Mouse (Mus musculus) neural tube, embryonic 11.5 days (tissue): ENCODE results near the gene Suox. TPM values are rescaled to one million over a fixed set of nuclear protein-coding genes. Genes with fewer than 3 reads are reported as not detected.
A peak's percentile ranks its signal among the peaks of the same experiment; 100 is the strongest.
"Not testable (repeated sequence)": the region's sequence is repeated elsewhere in the genome, so short reads cannot be mapped to it uniquely, and the experiment has no call there.

Source experiments
- ATAC-seq: fragments of 200-750 bp; cut with Nextera tagmentation; 2 replicates; pipeline ENCODE4 v1.8.0; 2017; ENCODE audit warnings: moderate number of reproducible peaks, mild to moderate bottlenecking, moderate TSS enrichment, moderate library complexity; ENCODE audit not compliant: insufficient read depth, low FRiP score, low TSS enrichment
- DNase-seq: peaks from one replicate; pipeline ENCODE4 v3.0.0-alpha.2; 2015; ENCODE audit warnings: low spot score
- H3K27ac ChIP-seq: fragments of 300-500 bp; sonication (generic); 2 replicates; pipeline ENCODE4 v1.5.1; 2014; ENCODE audit warnings: low read depth, mild to moderate bottlenecking, low read length
- H3K27me3 ChIP-seq: fragments of 300-500 bp; sonication (generic); 2 replicates; pipeline ENCODE4 v1.6.1; 2014; ENCODE audit warnings: mild to moderate bottlenecking, low read length, mixed read lengths; ENCODE audit not compliant: control insufficient read depth, insufficient read depth
- H3K36me3 ChIP-seq: fragments of 300-500 bp; sonication (generic); 2 replicates; pipeline ENCODE4 v1.6.1; 2014; ENCODE audit warnings: mild to moderate bottlenecking, low read length, moderate library complexity, mixed read lengths; ENCODE audit not compliant: control insufficient read depth, insufficient read depth
- H3K4me1 ChIP-seq: fragments of 300-500 bp; sonication (generic); 2 replicates; pipeline ENCODE4 v1.6.1; 2014; ENCODE audit warnings: low read length, mixed read lengths; ENCODE audit not compliant: control insufficient read depth, insufficient read depth
- H3K4me2 ChIP-seq: fragments of 300-500 bp; sonication (generic); 2 replicates; pipeline ENCODE4 v1.6.1; 2014; ENCODE audit warnings: low read depth, mild to moderate bottlenecking, moderate library complexity
- H3K4me3 ChIP-seq: fragments of 300-500 bp; sonication (generic); 2 replicates; pipeline ENCODE4 v1.5.1; 2014; ENCODE audit warnings: low read depth, low read length
- H3K9ac ChIP-seq: fragments of 300-500 bp; sonication (generic); 2 replicates; pipeline ENCODE4 v1.6.1; 2014; ENCODE audit warnings: mild to moderate bottlenecking, low read length
- H3K9me3 ChIP-seq: fragments of 300-500 bp; sonication (generic); 2 replicates; pipeline ENCODE4 v1.6.1; 2016; ENCODE audit warnings: low read length; ENCODE audit not compliant: control insufficient read depth
- WGBS: fragments of 180-500 bp; shearing (Covaris S2); extraction: QIAGEN DNeasy Blood & Tissue Kit; methylation state at CpG from one replicate; pipeline ENCODE4 v1.1.7; 2014; 5-methylcytosine and 5-hydroxymethylcytosine counted together
- polyA plus RNA-seq: library from polyadenylated mRNA; unstranded; fragments of >200 nt; fragmentation: Nextera tagmentation; extraction: Ambion mirVana; gene quantifications from 2 replicates; pipeline ENCODE4 v1.2.1, GENCODE M21; 2014

Gene Suox
- polyA plus RNA-seq, 1 experiment from 2014 or later, result 17.2 TPM

DNA sequence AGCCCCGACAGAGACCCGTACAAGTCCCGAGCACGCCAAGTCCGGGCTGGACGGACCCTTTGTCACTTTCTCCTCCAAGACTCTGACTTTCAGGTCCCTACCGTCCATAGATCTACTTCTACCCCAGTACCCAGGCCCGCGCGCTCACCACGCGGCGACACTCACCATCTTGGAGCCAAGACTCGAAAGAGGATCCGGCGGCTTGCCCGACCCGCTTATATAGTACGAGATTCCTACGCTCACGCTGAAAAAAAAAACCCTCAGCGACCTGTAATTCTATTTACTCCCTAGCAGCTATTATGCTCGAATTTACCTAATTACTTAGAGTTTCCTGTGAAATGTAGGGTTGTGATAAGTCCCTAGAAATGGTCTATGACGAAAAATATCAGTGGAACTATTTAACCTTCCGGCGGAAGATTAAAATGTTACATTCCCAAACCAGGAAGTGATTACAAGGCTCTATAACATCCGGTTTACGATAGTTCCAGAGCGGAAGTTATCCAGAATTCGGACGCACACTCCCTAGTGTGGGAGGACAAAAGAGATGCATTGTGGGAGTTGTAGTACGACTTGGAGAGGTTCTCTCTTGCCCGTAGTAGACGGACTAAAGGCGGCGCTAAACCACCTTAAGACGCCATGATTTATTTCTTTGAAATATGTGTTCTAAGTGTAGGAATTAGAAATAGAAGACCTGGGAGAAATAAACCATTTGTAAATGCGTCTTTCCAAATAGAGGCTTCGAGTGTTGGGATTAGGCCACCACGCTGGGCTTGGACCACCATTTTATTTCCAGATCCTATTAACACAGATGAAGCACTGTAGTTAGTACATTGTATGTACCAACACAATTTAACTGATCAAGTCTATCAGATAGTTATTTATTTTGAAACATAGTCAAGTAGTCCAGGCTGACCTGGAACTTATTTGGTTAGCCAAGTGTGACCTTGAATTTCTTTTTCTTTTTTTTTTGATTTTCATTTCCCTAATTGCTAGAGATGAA lies 47.3 kb downstream of the Suox start, which contains the start of gene Rps26:
Gene Rps26 (minus strand): TSS at position 437 of the 1,000 bp plus-strand sequence.
- DNase-seq, result peak; percentile 89
- H3K9me3 ChIP-seq, result no peaks in the 10 kb centered on the region
- H3K27ac ChIP-seq, result 0 out of 2 replicates have a peak within 1 kb of the TSS, but pooled peaks have one; percentile 58
- peak within 1 kb of the TSS; percentile 96 for H3K4me2 ChIP-seq
- H3K27me3 ChIP-seq, result no peaks in the 10 kb centered on the region
- under 1% methylated on average over 40 of the region's 40 CpGs for WGBS
- H3K36me3 ChIP-seq, result peaks cover 12% of the 10 kb centered on the region
- H3K4me1 ChIP-seq, result peaks cover 6% of the 10 kb centered on the region; the same call in 1 of the 2 replicates
- peak within 1 kb of the TSS; percentile 90 for H3K9ac ChIP-seq
- ATAC-seq, result peak; percentile 95
- H3K4me3 ChIP-seq, result peak within 1 kb of the TSS; percentile 84

DNA sequence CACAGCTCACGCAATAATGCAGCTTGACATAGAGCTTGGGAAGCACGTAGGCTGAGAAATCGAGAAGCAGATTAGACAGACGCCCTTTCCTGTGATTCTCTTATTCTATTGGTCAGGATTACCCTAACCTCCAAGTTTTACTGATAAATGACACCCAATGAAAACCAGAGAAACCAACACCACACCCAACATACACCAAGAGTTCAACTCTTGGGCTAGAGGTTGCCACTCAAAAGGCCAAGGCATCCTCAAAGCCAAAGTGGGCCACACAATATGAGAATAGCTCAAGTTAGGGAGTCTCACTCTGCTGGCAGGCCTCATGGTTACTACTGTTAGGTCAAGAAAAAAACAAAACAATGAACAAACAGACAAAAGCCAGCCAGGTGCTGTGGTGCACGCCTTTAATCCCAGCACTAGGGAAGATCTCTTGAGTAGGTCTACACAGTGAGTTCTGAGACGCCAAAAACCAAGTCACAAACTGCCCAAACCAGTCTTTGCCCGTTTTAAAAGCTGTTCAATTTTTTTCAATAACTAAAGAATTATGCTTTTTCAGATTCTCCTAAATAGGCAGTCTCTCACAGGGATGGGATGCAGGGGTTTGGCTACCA lies 48.5 kb downstream of the Suox start:
- DNase-seq (no peak), ATAC-seq (no peak)
- no peak overlapping the region for H3K27ac ChIP-seq
- H3K9me3 ChIP-seq, result no peaks in the 10 kb centered on the region
- H3K4me2 ChIP-seq, result peak overlapping the region; percentile 96
- peaks cover 12% of the 10 kb centered on the region for H3K36me3 ChIP-seq
- 52% methylated on average over 7 of the region's 7 CpGs for WGBS
- H3K4me1 ChIP-seq, result peaks cover 6% of the 10 kb centered on the region; the same call in 1 of the 2 replicates
- peak overlapping the region; percentile 84 for H3K4me3 ChIP-seq
- H3K27me3 ChIP-seq, result no peaks in the 10 kb centered on the region
- peak overlapping the region; percentile 90 for H3K9ac ChIP-seq

DNA sequence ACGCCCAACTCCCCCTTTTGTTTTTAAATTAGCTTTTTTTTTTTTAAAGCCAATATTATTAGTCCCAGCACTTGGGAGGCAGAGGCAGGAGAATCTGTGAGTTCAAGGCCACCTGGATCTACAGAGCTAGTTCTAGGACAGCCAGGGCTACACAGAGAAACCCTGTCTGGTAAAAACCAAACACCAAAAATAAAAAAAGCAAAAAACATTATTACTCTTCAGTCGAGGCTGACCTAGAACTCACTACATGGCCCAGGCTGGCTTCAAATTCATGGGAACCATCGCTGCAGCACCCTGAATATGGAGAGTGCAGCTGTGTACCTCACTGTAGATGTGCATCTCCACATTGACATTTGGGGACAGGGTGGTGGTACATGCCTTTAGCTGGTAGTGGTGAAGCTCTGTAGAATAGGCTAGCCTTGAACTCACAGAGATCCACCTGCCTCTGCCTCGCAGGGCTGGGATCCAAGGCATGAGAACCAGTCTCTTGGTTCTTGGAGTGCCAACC lies 50.7 kb downstream of the Suox start:
- not testable (repeated sequence) for H3K27me3 ChIP-seq, H3K4me3 ChIP-seq, H3K9ac ChIP-seq, H3K27ac ChIP-seq, ATAC-seq, H3K4me2 ChIP-seq, DNase-seq, H3K9me3 ChIP-seq, H3K4me1 ChIP-seq
- 77% methylated on average over 4 of the region's 4 CpGs for WGBS
- peaks cover 12% of the 10 kb centered on the region for H3K36me3 ChIP-seq

DNA sequence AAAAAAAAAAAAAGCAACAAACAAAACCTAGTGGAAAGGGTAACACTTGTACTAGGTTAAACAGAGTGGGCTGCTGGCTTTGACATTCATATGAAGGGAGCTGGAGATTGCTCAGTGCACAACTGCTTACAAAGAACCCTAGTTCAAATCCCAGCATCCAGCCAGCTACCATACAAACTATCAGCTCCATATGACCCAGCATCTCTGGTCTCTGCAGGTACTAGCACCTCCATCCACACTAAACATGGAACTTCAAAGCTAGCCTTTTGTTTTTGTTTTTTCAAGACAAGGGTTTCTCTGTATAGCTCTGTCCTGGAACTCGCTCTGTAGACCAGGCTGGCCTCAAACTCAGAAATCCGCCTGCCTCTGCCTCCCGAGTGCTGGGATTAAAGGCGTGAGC lies 51.2 kb downstream of the Suox start:
- H3K27me3 ChIP-seq, result no peaks in the 10 kb centered on the region
- DNase-seq (no peak), ATAC-seq (no peak)
- peaks cover 6% of the 10 kb centered on the region; the same call in 1 of the 2 replicates for H3K4me1 ChIP-seq
- peaks cover 12% of the 10 kb centered on the region for H3K36me3 ChIP-seq
- WGBS, result 79% methylated on average over 4 of the region's 4 CpGs
- no peak overlapping the region for H3K4me2 ChIP-seq
- no peak overlapping the region for H3K9ac ChIP-seq
- no peak overlapping the region for H3K4me3 ChIP-seq
- H3K27ac ChIP-seq, result no peak overlapping the region
- no peaks in the 10 kb centered on the region for H3K9me3 ChIP-seq

DNA sequence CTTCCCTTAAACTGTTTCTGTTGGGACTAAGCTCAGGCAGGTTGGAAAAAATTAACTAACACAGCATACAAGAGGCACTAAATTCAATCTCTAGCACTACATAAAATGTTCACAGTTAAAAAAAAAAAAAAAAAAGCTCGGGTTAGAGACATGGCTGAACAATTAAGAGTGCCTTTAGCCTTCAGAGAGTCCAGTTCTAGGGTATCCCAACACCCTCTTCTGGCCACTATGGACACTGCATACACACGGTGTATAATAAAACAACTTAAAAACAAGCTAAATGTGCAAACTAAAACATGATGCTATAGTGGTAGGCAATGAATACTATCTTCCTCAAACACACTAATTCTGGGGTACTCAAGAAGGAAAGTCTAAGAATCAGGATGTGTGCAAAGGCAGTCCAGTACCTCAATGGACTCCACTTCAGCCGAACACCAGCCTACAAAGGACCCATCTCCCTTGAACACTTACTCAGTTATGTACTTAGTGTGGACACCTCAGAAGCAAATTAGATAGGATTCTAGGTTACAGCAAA lies 51.8 kb downstream of the Suox start:
- Histone ChIP-seq H3K36me3 (peaks cover 12% of the 10 kb centered on the region), H3K9ac (no peak overlapping the region), H3K4me2 (no peak overlapping the region), H3K4me3 (no peak overlapping the region), H3K27me3 (no peaks in the 10 kb centered on the region), H3K9me3 (no peaks in the 10 kb centered on the region), H3K27ac (no peak overlapping the region), H3K4me1 (peaks cover 6% of the 10 kb centered on the region; the same call in 1 of the 2 replicates)
- 77% methylated on average over 3 of the region's 3 CpGs for WGBS
- DNase-seq (no peak), ATAC-seq (no peak)

DNA sequence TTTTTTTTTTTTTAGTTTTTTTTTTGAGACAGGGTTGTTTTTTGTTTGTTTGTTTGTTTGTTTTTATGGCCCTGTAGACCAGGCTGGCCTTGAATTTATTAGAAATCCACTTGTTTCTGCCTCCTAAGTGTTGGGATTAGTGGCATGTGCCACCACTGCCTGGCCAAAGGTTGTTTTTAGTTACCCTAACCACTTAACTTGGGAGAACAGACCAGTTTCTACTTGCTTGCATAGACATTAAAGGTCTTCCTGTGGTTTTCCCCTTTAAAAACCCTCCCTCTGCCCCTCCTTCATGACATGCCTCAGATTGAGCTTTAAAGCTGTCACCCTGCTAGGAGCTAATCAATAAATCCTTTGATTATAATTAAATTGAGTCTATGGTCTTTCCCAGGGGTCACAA lies 53.6 kb downstream of the Suox start:
- no peak overlapping the region for H3K4me2 ChIP-seq
- no peak overlapping the region for H3K27ac ChIP-seq
- ATAC-seq (no peak), DNase-seq (no peak)
- no peak overlapping the region for H3K4me3 ChIP-seq
- H3K4me1 ChIP-seq, result peaks cover 3% of the 10 kb centered on the region; the same call in 1 of the 2 replicates
- peaks cover 12% of the 10 kb centered on the region for H3K36me3 ChIP-seq
- H3K27me3 ChIP-seq, result no peaks in the 10 kb centered on the region
- H3K9ac ChIP-seq, result no peak overlapping the region
- no peaks in the 10 kb centered on the region for H3K9me3 ChIP-seq

Other genes with a start within 250 kb of the Suox start
- gene Smarcc2, start 214.8 kb downstream of the Suox start, polyA plus RNA-seq, result 124 and 125 TPM in 2 replicates
- gene Myl6, start 179.9 kb downstream of the Suox start, polyA plus RNA-seq, result 776 and 804 TPM in 2 replicates
- 2.4 and 3.5 TPM in 2 replicates for gene Myl6b, start 175.4 kb downstream of the Suox start, polyA plus RNA-seq
- 27.3 and 34.1 TPM in 2 replicates for gene Esyt1, start 148.2 kb downstream of the Suox start, polyA plus RNA-seq
- 16.6 and 18.3 TPM in 2 replicates for gene Zc3h10, start 126.3 kb downstream of the Suox start, polyA plus RNA-seq
- 3,132 and 3,213 TPM in 2 replicates for gene Rpl41, start 124.8 kb downstream of the Suox start, polyA plus RNA-seq
- 245 and 251 TPM in 2 replicates for gene Pa2g4, start 108.1 kb downstream of the Suox start, polyA plus RNA-seq
- 14.4 and 17.3 TPM in 2 replicates for gene Erbb3, start 84.4 kb downstream of the Suox start, polyA plus RNA-seq
- gene Rps26, start 47.3 kb downstream of the Suox start, polyA plus RNA-seq, result 626 and 686 TPM in 2 replicates
- 4.2 and 5.1 TPM in 2 replicates for gene Ikzf4, start 28.1 kb downstream of the Suox start, polyA plus RNA-seq
- gene Rab5b, start 22.2 kb upstream of the Suox start, polyA plus RNA-seq, result 82.2 and 82.9 TPM in 2 replicates
- 4.0 and 4.6 TPM in 2 replicates for gene Pmel, start 30.1 kb upstream of the Suox start, polyA plus RNA-seq
- 93.9 and 99.5 TPM in 2 replicates for gene Cdk2, start 31.0 kb upstream of the Suox start, polyA plus RNA-seq
- 5.8 and 6.2 TPM in 2 replicates for gene Dgka, start 70.8 kb upstream of the Suox start, polyA plus RNA-seq
- 47.8 and 50.2 TPM in 2 replicates for gene Pym1, start 73.8 kb upstream of the Suox start, polyA plus RNA-seq
- 0.32 and 0.41 TPM in 2 replicates for gene Mmp19, start 116.8 kb upstream of the Suox start, polyA plus RNA-seq
- 39.3 and 42.8 TPM in 2 replicates for gene Dnajc14, start 130.0 kb upstream of the Suox start, polyA plus RNA-seq
- gene Tmem198b, start 130.3 kb upstream of the Suox start, polyA plus RNA-seq, result 16.7 and 16.9 TPM in 2 replicates
- gene Sarnp, start 143.3 kb upstream of the Suox start, polyA plus RNA-seq, result 233 and 234 TPM in 2 replicates
- gene Ormdl2, start 147.6 kb upstream of the Suox start, polyA plus RNA-seq, result 59.2 and 64.6 TPM in 2 replicates
- gene Gdf11, start 217.6 kb upstream of the Suox start, polyA plus RNA-seq, result 16.4 and 17.7 TPM in 2 replicates
- gene Cd63, start 226.9 kb upstream of the Suox start, polyA plus RNA-seq, result 192 and 208 TPM in 2 replicates
- 10.7 and 11.2 TPM in 2 replicates for gene Rdh5, start 248.8 kb upstream of the Suox start, polyA plus RNA-seq
- 215 and 227 TPM in 2 replicates for gene Bloc1s1, start 250.0 kb upstream of the Suox start, polyA plus RNA-seq